Mouse (Mus musculus): Measurements from ENCODE around the gene Cryzl1. TPM values are rescaled to one million over a fixed set of nuclear protein-coding genes. Genes with fewer than 3 reads are reported as not detected.

The Cryzl1 gene
- total RNA-seq, 2 experiments from 2014 or later = 33.2 to 33.7 TPM

- ATAC-seq (replicated peaks; ENCODE audit: low FRiP score, low TSS enrichment, poor library complexity, severe bottlenecking) = no peak
Observed at GRCm38 (mm10) chr16:91695108-91695755, 33.5 kb downstream of the Cryzl1 start.

- ATAC-seq (replicated peaks; ENCODE audit: low FRiP score, low TSS enrichment, poor library complexity, severe bottlenecking) = peak; percentile 85
Observed at GRCm38 (mm10) chr16:91694455-91695084, 34.2 kb downstream of the Cryzl1 start.

GRCm38 (mm10) chr16:91689791-91690190 lies 39.0 kb downstream of the Cryzl1 start:
- ATAC-seq (replicated peaks; ENCODE audit: low FRiP score, low TSS enrichment, poor library complexity, severe bottlenecking) = peak; percentile 60

GRCm38 (mm10) chr16:91688619-91689334 lies 40.0 kb downstream of the Cryzl1 start, which contains the start of gene Donson:
TSS of gene Donson (minus strand) at chr16:91688770.
- peak; percentile 78 for ATAC-seq (replicated peaks; ENCODE audit: low FRiP score, low TSS enrichment, poor library complexity, severe bottlenecking)

GRCm38 (mm10) chr16:91688023-91688618 lies 40.7 kb downstream of the Cryzl1 start:
- no peak for ATAC-seq (replicated peaks; ENCODE audit: low FRiP score, low TSS enrichment, poor library complexity, severe bottlenecking)

GRCm38 (mm10) chr16:91686369-91686768 lies 42.4 kb downstream of the Cryzl1 start:
- ATAC-seq (replicated peaks; ENCODE audit: low FRiP score, low TSS enrichment, poor library complexity, severe bottlenecking) = no peak

- no peak for ATAC-seq (replicated peaks; ENCODE audit: low FRiP score, low TSS enrichment, poor library complexity, severe bottlenecking)
Observed at GRCm38 (mm10) chr16:91685526-91685925, 43.2 kb downstream of the Cryzl1 start.

GRCm38 (mm10) chr16:91680656-91681055 lies 48.1 kb downstream of the Cryzl1 start:
- ATAC-seq (replicated peaks; ENCODE audit: low FRiP score, low TSS enrichment, poor library complexity, severe bottlenecking) = 0 out of 2 replicates have a peak, but pooled peaks have one; percentile 42

- no peak for ATAC-seq (replicated peaks; ENCODE audit: low FRiP score, low TSS enrichment, poor library complexity, severe bottlenecking)
Observed at GRCm38 (mm10) chr16:91678147-91678911, 50.4 kb downstream of the Cryzl1 start.

GRCm38 (mm10) chr16:91674500-91674899 lies 54.3 kb downstream of the Cryzl1 start:
- ATAC-seq (replicated peaks; ENCODE audit: low FRiP score, low TSS enrichment, poor library complexity, severe bottlenecking) = no peak

- no peak for ATAC-seq (replicated peaks; ENCODE audit: low FRiP score, low TSS enrichment, poor library complexity, severe bottlenecking)
Observed at GRCm38 (mm10) chr16:91663795-91664194, 65.0 kb downstream of the Cryzl1 start.

- ATAC-seq (replicated peaks; ENCODE audit: low FRiP score, low TSS enrichment, poor library complexity, severe bottlenecking) = no peak
Observed at GRCm38 (mm10) chr16:91662336-91662735, 66.4 kb downstream of the Cryzl1 start.

- no peak for ATAC-seq (replicated peaks; ENCODE audit: low FRiP score, low TSS enrichment, poor library complexity, severe bottlenecking)
Observed at GRCm38 (mm10) chr16:91661397-91661796, 67.4 kb downstream of the Cryzl1 start.

GRCm38 (mm10) chr16:91659798-91660197 lies 69.0 kb downstream of the Cryzl1 start:
- ATAC-seq (replicated peaks; ENCODE audit: low FRiP score, low TSS enrichment, poor library complexity, severe bottlenecking) = no peak

- no peak for ATAC-seq (replicated peaks; ENCODE audit: low FRiP score, low TSS enrichment, poor library complexity, severe bottlenecking)
Observed at GRCm38 (mm10) chr16:91658471-91658870, 70.3 kb downstream of the Cryzl1 start.

GRCm38 (mm10) chr16:91657285-91657684 lies 71.5 kb downstream of the Cryzl1 start:
- ATAC-seq (replicated peaks; ENCODE audit: low FRiP score, low TSS enrichment, poor library complexity, severe bottlenecking) = no peak

- ATAC-seq (replicated peaks; ENCODE audit: low FRiP score, low TSS enrichment, poor library complexity, severe bottlenecking) = no peak
Observed at GRCm38 (mm10) chr16:91655285-91655684, 73.5 kb downstream of the Cryzl1 start.

GRCm38 (mm10) chr16:91652191-91652590 lies 76.6 kb downstream of the Cryzl1 start:
- no peak for ATAC-seq (replicated peaks; ENCODE audit: low FRiP score, low TSS enrichment, poor library complexity, severe bottlenecking)

- ATAC-seq (replicated peaks; ENCODE audit: low FRiP score, low TSS enrichment, poor library complexity, severe bottlenecking) = no peak
Observed at GRCm38 (mm10) chr16:91649781-91650180, 79.0 kb downstream of the Cryzl1 start.
